Mouse (Mus musculus) CH12.LX (cell line): ENCODE measurements around the gene Pak1. TPM values are rescaled to one million over a fixed set of nuclear protein-coding genes. Genes with fewer than 3 reads are reported as not detected.

Source experiments
- DNase-seq: peaks from one replicate; pipeline ENCODE4 v3.0.0-alpha.2; 2013; ENCODE audit errors: extremely low read depth
- H3K27ac ChIP-seq: 2 replicates; pipeline ENCODE4 v1.5.1; 2012; ENCODE audit warnings: low read depth, mild to moderate bottlenecking, control low read depth, moderate library complexity; ENCODE audit not compliant: insufficient read depth
- H3K27me3 ChIP-seq: replicated peaks from 2 replicates; pipeline ENCODE3; 2012; ENCODE audit warnings: inconsistent platforms
- H3K36me3 ChIP-seq, 2 experiments: replicated peaks in 1 of 2; 2 replicates each; pipeline versions ENCODE3 to v1.6.1; 2012; ENCODE audit warnings: inconsistent platforms in 1 of 2, low read length in 1 of 2, mild to moderate bottlenecking in 1 of 2, mixed read lengths in 1 of 2, moderate library complexity in 1 of 2; ENCODE audit not compliant: control insufficient read depth in 1 of 2, insufficient read depth in 1 of 2
- H3K4me1 ChIP-seq, 2 experiments: 2 replicates each; pipeline ENCODE4 v1.6.1; 2012; ENCODE audit warnings: inconsistent platforms in 1 of 2, moderate library complexity in 1 of 2; ENCODE audit not compliant: insufficient read depth in 2 of 2, control insufficient read depth in 1 of 2
- H3K4me2 ChIP-seq: 2 replicates; pipeline ENCODE4 v1.6.1; 2012; ENCODE audit warnings: low read depth, mild to moderate bottlenecking, control low read depth; ENCODE audit not compliant: poor library complexity, insufficient read depth, severe bottlenecking
- H3K4me3 ChIP-seq, 3 experiments: fragments of 150-350 bp in 1 of 3; sonication (generic) in 1 of 3; replicated peaks in 1 of 3; 2 replicates each; pipeline versions ENCODE3 to v1.5.1; 2011 to 2012; ENCODE audit warnings: low read depth in 2 of 3, low read length in 2 of 3, mild to moderate bottlenecking in 2 of 3, moderate library complexity in 2 of 3, control low read depth in 1 of 3, improper control_type of control experiment in 1 of 3, inconsistent platforms in 1 of 3, mixed read lengths in 1 of 3; ENCODE audit not compliant: poor library complexity in 1 of 3
- H3K79me2 ChIP-seq: replicated peaks from 2 replicates; pipeline ENCODE4 v1.6.1; 2012; ENCODE audit warnings: mild to moderate bottlenecking, moderate library complexity; ENCODE audit not compliant: control insufficient read depth, poor library complexity, insufficient read depth, severe bottlenecking; ENCODE audit errors: extremely low read depth
- H3K9ac ChIP-seq: 2 replicates; pipeline ENCODE4 v1.6.1; 2012; ENCODE audit warnings: low read depth, mild to moderate bottlenecking, control low read depth, moderate library complexity; ENCODE audit not compliant: insufficient read depth
- H3K9me3 ChIP-seq: replicated peaks from 2 replicates; pipeline ENCODE3; 2012; ENCODE audit warnings: low read length, inconsistent platforms, mixed read lengths
- BHLHE40 ChIP-seq: IDR thresholded peaks from 2 replicates; pipeline ENCODE4 v1.6.1; 2011; ENCODE audit warnings: mild to moderate bottlenecking, low read depth, low read length, improper control_type of control experiment
- E2F4 ChIP-seq: IDR thresholded peaks from 2 replicates; pipeline ENCODE4 v1.6.1; 2011; ENCODE audit warnings: low read depth, low read length, improper control_type of control experiment; ENCODE audit not compliant: insufficient replicate concordance
- EP300 ChIP-seq: IDR thresholded peaks from 2 replicates; pipeline ENCODE4 v1.6.1; 2011; ENCODE audit warnings: low read length, improper control_type of control experiment
- JUN ChIP-seq: IDR thresholded peaks from 2 replicates; pipeline ENCODE4 v1.6.1; 2011; ENCODE audit warnings: low read depth, mild to moderate bottlenecking, low read length, improper control_type of control experiment, moderate library complexity; ENCODE audit not compliant: insufficient read depth
- JUND ChIP-seq: conservative IDR thresholded peaks from 2 replicates; pipeline ENCODE4 v1.6.1; 2011; ENCODE audit warnings: low read depth, low read length, improper control_type of control experiment
- MAX ChIP-seq: IDR thresholded peaks from 2 replicates; pipeline ENCODE4 v1.6.1; 2011; ENCODE audit warnings: low read length, improper control_type of control experiment
- MEF2A ChIP-seq: IDR thresholded peaks from 2 replicates; pipeline ENCODE4 v1.6.1; 2014; ENCODE audit warnings: low read depth, mild to moderate bottlenecking, inconsistent platforms, low read length, improper control_type of control experiment, borderline replicate concordance
- MXI1 ChIP-seq: IDR thresholded peaks from 2 replicates; pipeline ENCODE4 v1.6.1; 2011; ENCODE audit warnings: mild to moderate bottlenecking, low read depth, low read length, improper control_type of control experiment
- NELFE ChIP-seq: IDR thresholded peaks from 2 replicates; pipeline ENCODE4 v1.6.1; 2011; ENCODE audit warnings: low read depth, low read length, improper control_type of control experiment
- NRF1 ChIP-seq: IDR thresholded peaks from 2 replicates; pipeline ENCODE4 v1.6.1; 2014; ENCODE audit warnings: low read depth, mild to moderate bottlenecking, inconsistent platforms, low read length, improper control_type of control experiment, moderate library complexity
- PAX5 ChIP-seq: IDR thresholded peaks from 2 replicates; pipeline ENCODE4 v1.6.1; 2012; ENCODE audit warnings: low read length, inconsistent platforms, mixed read lengths
- RAD21 ChIP-seq: IDR thresholded peaks from 2 replicates; pipeline ENCODE4 v1.6.1; 2011; ENCODE audit warnings: low read depth, mild to moderate bottlenecking, low read length, improper control_type of control experiment, moderate library complexity
- RCOR1 ChIP-seq: conservative IDR thresholded peaks from 2 replicates; pipeline ENCODE4 v1.6.1; 2012; ENCODE audit warnings: low read depth, mild to moderate bottlenecking, inconsistent platforms, low read length, improper control_type of control experiment
- SIN3A ChIP-seq: IDR thresholded peaks from 2 replicates; pipeline ENCODE4 v1.6.1; 2012; ENCODE audit warnings: low read length, improper control_type of control experiment, inconsistent platforms
- SMC3 ChIP-seq: IDR thresholded peaks from 2 replicates; pipeline ENCODE4 v1.6.1; 2011; ENCODE audit warnings: low read depth, low read length, improper control_type of control experiment
- TBP ChIP-seq: conservative IDR thresholded peaks from 2 replicates; pipeline ENCODE4 v1.6.1; 2011; ENCODE audit warnings: low read depth, low read length, improper control_type of control experiment
- TCF12 ChIP-seq: IDR thresholded peaks from 2 replicates; pipeline ENCODE4 v1.6.1; 2014; ENCODE audit warnings: low read depth, mild to moderate bottlenecking, inconsistent platforms, low read length, improper control_type of control experiment
- UBTF ChIP-seq: IDR thresholded peaks from 2 replicates; pipeline ENCODE4 v1.6.1; 2012; ENCODE audit warnings: low read depth, mild to moderate bottlenecking, inconsistent platforms, low read length, improper control_type of control experiment, moderate library complexity
- ZKSCAN1 ChIP-seq: IDR thresholded peaks from 2 replicates; pipeline ENCODE4 v1.6.1; 2012; ENCODE audit warnings: low read depth, inconsistent platforms, low read length, improper control_type of control experiment, borderline replicate concordance
- ZNF384 ChIP-seq: IDR thresholded peaks from 2 replicates; pipeline ENCODE4 v1.6.1; 2012; ENCODE audit warnings: low read depth, low read length, improper control_type of control experiment, inconsistent platforms
- dilution Hi-C: fragments of 300-500 bp; cut with MboI; formaldehyde crosslinking; loops from 2 replicates; pipeline ENCODE4 v1.14.3; 2020; ENCODE audit warnings: low sequenced_read_pairs; ENCODE audit not compliant: extremely low pct_unique_long_range_greater_than_20kb, extremely low pct_ligation_motif_present
- in situ Hi-C: fragments of 300-500 bp; cut with MboI; formaldehyde crosslinking; loops from 3 replicates; pipeline ENCODE4 v1.14.3; 2019; ENCODE audit warnings: low sequenced_read_pairs, low pct_ligation_motif_present, low pct_unique_long_range_greater_than_20kb, mixed read lengths
- polyA plus RNA-seq: library from polyadenylated mRNA; unstranded; fragments of >175 nt; gene quantifications from 2 replicates; pipeline ENCODE4 v1.2.1, GENCODE M21; 2012; ENCODE audit warnings: low read depth; ENCODE audit not compliant: insufficient read length
- total RNA-seq, 2 experiments: library from RNA; depleted of rRNA; stranded (reverse); fragments of 300-350 nt in 1 of 2; fragments of >200 nt in 1 of 2; gene quantifications; 2 replicates each; pipeline ENCODE4 v1.2.3; 2012 to 2014

Gene Pak1
- total and polyA plus RNA-seq, 3 experiments, result 0.93 to 5.4 (median 4.1) TPM

DNA sequence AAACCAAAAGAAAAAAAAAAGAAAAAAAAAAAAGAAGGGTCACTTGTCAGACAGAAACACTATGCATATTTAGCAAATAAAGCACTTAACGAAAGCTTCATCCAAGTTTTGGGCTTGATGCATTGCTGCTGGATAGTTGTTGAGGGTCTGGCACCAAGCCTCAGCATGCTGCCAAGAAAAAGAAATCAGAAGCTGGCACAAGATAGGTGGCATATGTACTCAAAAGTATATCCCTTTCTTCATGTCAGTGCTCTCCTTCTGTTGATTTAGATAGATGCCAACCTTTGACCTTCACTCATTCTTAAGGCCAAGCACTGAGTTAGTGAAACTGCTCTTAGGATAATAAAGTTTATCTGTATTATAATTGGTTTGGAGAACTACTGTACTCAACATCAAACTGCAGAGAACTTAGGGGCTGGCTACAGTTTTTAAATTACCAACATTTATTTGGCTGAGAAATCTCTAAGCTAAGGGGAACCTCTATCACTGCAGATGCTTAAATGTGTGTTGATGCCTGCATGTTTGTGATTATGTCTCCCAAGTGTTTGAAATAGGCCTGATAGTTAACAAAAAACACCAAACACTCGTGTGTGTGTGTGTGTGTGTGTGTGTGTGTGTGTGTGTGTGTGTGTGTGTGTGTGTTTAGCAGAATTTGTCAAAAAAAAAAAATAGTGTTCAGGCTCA lies 126.6 kb downstream of the Pak1 start:
- Histone ChIP-seq H3K9me3 (no peaks in the 10 kb centered on the region), H3K4me3 (no peak overlapping the region), H3K27me3 (no peaks in the 10 kb centered on the region), H3K4me1 (no peaks in the 10 kb centered on the region), H3K27ac (no peak overlapping the region), H3K9ac (no peak overlapping the region), H3K36me3 (no peaks in the 10 kb centered on the region), H3K79me2 (no peaks in the 10 kb centered on the region), H3K4me2 (no peak overlapping the region)
- in situ Hi-C loops, result no loop called here
- DNase-seq, result no peak
- TF ChIP-seq MEF2A (no peak), SMC3 (no peak), E2F4 (no peak), JUN (no peak), PAX5 (no peak), RAD21 (no peak), ZNF384 (no peak), EP300 (no peak), JUND (no peak), NELFE (no peak), TBP (no peak), TCF12 (no peak), SIN3A (no peak), UBTF (no peak), NRF1 (no peak)
- dilution Hi-C loops, result no loop called here

DNA sequence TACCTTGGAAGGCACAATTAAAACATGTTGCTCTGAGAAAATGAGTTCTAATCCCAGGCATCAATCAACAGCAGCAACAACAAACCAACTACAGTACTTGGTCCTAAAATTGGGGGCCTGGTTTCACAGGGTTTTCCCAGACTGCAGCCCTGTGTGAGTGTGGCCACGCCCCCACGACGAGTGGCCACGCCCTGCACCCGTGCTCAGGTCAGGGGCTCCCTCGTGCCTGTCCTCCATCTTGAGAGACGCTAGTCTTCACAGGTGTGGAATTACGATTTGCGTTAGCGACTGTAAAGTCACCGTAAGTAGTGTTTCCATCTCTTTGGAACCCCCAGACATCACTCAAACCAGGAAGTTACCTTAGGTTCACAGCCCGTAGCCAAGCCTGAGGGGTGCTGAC lies 131.4 kb downstream of the Pak1 start, which contains the start of gene Gdpd4:
Gdpd4 (plus strand) TSS at position 214 of the 400 bp plus-strand sequence.
- no peaks in the 10 kb centered on the region for H3K4me1 ChIP-seq
- no peaks in the 10 kb centered on the region for H3K36me3 ChIP-seq
- TF ChIP-seq ZKSCAN1, result no peak
- TF ChIP-seq NELFE, result no peak
- no peak for TF ChIP-seq RCOR1
- peak; percentile 19; the same call in 1 of the 2 replicates for TF ChIP-seq BHLHE40
- TF ChIP-seq MXI1, result no peak
- TF ChIP-seq MAX, result no peak
- TF ChIP-seq, all 38 proteins: peak for 1
- in situ Hi-C loops (no loop called here), dilution Hi-C loops (no loop called here)
- no peak within 1 kb of the TSS for H3K4me2 ChIP-seq
- H3K27ac ChIP-seq, result no peak within 1 kb of the TSS
- H3K9me3 ChIP-seq, result no peaks in the 10 kb centered on the region
- H3K27me3 ChIP-seq, result no peaks in the 10 kb centered on the region
- no peaks in the 10 kb centered on the region for H3K79me2 ChIP-seq
- no peak within 1 kb of the TSS for H3K9ac ChIP-seq
- H3K4me3 ChIP-seq, result no peak within 1 kb of the TSS
- no peak for DNase-seq
